ENCODE assay signal across 8 mouse cellular contexts in genomic region chr13:45976894-45977293, GRCm38 (mm10). TPM values are rescaled to one million over a fixed set of nuclear protein-coding genes. Genes with fewer than 3 reads are reported as not detected.
DNase-seq lines count a peak whose midpoint lies in the region; ATAC-seq and TF ChIP-seq lines count a peak whose summit lies in the region.
"Had no signal": no experiment of that assay in that cellular context is flagged by ENCODE, and none has a peak within 500 bp of the region (broad histone marks: within the 10 kb centered on the region; RNA-seq: fewer than 3 reads in every experiment).

No protein-coding gene starts in this region.

- TF ChIP-seq CTCF in cortical plate, adult 2 months (IDR thresholded peaks at IDR 0.05; ENCODE audit: extremely low read depth, insufficient read depth, low read length), result peak; percentile 81

- WGBS in midbrain, embryonic 10.5 days, result 31% methylated on average over 1 of the region's 1 CpGs
- WGBS in midbrain, embryonic 15.5 days, result 30% methylated on average over 1 of the region's 1 CpGs

- H3K4me3 ChIP-seq in midbrain, embryonic 10.5 days, result no peak overlapping the region
- no peak overlapping the region for H3K4me3 ChIP-seq in midbrain, embryonic 15.5 days
- no peak overlapping the region for H3K4me3 ChIP-seq in cortical plate, adult 2 months (ENCODE audit: insufficient read depth, low read length)
- H3K4me3 ChIP-seq: heart, embryonic 13.5 days had no signal

- no peaks in the 10 kb centered on the region for H3K4me1 ChIP-seq in midbrain, embryonic 10.5 days
- no peaks in the 10 kb centered on the region for H3K4me1 ChIP-seq in midbrain, embryonic 15.5 days
- H3K4me1 ChIP-seq in cortical plate, adult 2 months (ENCODE audit: control insufficient read depth, insufficient read depth, low read length), result no peaks in the 10 kb centered on the region
- H3K4me1 ChIP-seq: heart, embryonic 13.5 days had no signal

- H3K27me3 ChIP-seq in midbrain, embryonic 10.5 days (ENCODE audit: low read depth, poor library complexity, severe bottlenecking), result no peaks in the 10 kb centered on the region; the same call in 1 of the 2 replicates
- 0 out of 2 replicates have a peak, but pooled peaks cover 4% of the 10 kb centered on the region for H3K27me3 ChIP-seq in midbrain, embryonic 15.5 days (replicated peaks)
- H3K27me3 ChIP-seq: heart, embryonic 13.5 days had no signal

- TF ChIP-seq POLR2A in cortical plate, adult 2 months (IDR thresholded peaks at IDR 0.05; ENCODE audit: extremely low read depth, insufficient read depth, low read length), result no peak

- H3K36me3 ChIP-seq in midbrain, embryonic 10.5 days, result no peaks in the 10 kb centered on the region
- H3K36me3 ChIP-seq in midbrain, embryonic 15.5 days (replicated peaks), result no peaks in the 10 kb centered on the region
- H3K36me3 ChIP-seq: heart, embryonic 13.5 days had no signal

- no peak for ATAC-seq in midbrain, embryonic 15.5 days (replicated peaks)
- ATAC-seq in hematopoietic stem cell, adult 5-6 weeks (replicated peaks in 1 of 2; ENCODE audit: insufficient read depth in 1 of 2, low FRiP score in 2 of 2, low TSS enrichment in 1 of 2, low read depth in 1 of 2, poor library complexity in 2 of 2, severe bottlenecking in 2 of 2), result peak; percentile 94 to 99

- no peak overlapping the region for H3K27ac ChIP-seq in midbrain, embryonic 10.5 days (replicated peaks)
- no peak overlapping the region for H3K27ac ChIP-seq in midbrain, embryonic 15.5 days
- no peak overlapping the region for H3K27ac ChIP-seq in cortical plate, adult 2 months (ENCODE audit: insufficient read depth, low read length)
- H3K27ac ChIP-seq: heart, embryonic 13.5 days had no signal

- no peak overlapping the region for H3K4me2 ChIP-seq in midbrain, embryonic 15.5 days
- H3K4me2 ChIP-seq: heart, embryonic 13.5 days had no signal

- no peaks in the 10 kb centered on the region for H3K9me3 ChIP-seq in midbrain, embryonic 10.5 days (replicated peaks)
- H3K9me3 ChIP-seq in midbrain, embryonic 15.5 days, result no peaks in the 10 kb centered on the region
- H3K9me3 ChIP-seq: heart, embryonic 13.5 days had no signal

- DNase-seq in midbrain, embryonic 10.5 days (ENCODE audit: low spot score), result peak; percentile 61
- peak; percentile 54 for DNase-seq in Muller cell, postnatal 12 days (ENCODE audit: inconsistent ontology term)
- peak; percentile 47 to 58 for DNase-seq in lung, adult 18-20 months
- DNase-seq in spleen, postnatal 36 days (ENCODE audit: low spot score in 2 of 2), result peak; percentile 40 to 45

- no peak overlapping the region for H3K9ac ChIP-seq in midbrain, embryonic 15.5 days
- H3K9ac ChIP-seq: heart, embryonic 13.5 days had no signal

RNA-seq across cellular contexts. Expression of gene Atxn1, which starts 12.1 kb away (rescaled TPM):
- 1.3 and 2.2 TPM in 2 replicates for polyA plus RNA-seq in midbrain, embryonic 10.5 days (2016; fragmentation: Nextera tagmentation; extraction: Ambion mirVana)
- 8.6 and 9.0 TPM in 2 replicates for polyA plus RNA-seq in midbrain, embryonic 15.5 days (2015; fragmentation: Nextera tagmentation; extraction: Ambion mirVana)
- polyA plus RNA-seq in cortical plate, adult 2 months (2012; rRNA removed), result 34.1 and 34.4 TPM in 2 replicates
- total RNA-seq in hematopoietic stem cell, adult 5-6 weeks (2017), result 13.1 and 19.8 TPM in 2 replicates
